Mouse (Mus musculus) thymus, adult 2 months (tissue): ENCODE data around the gene Ciapin1.

Experiments
- CTCF ChIP-seq: fragments of 200-500 bp; IDR thresholded peaks from 2 replicates; pipeline ENCODE4 v1.5.1; 2012; ENCODE audit warnings: mild to moderate bottlenecking, control low read depth, low read length, moderate library complexity, borderline replicate concordance; ENCODE audit not compliant: control insufficient read depth, poor library complexity, insufficient read depth; ENCODE audit errors: extremely low read depth
- POLR2A ChIP-seq: fragments of 200-500 bp; IDR thresholded peaks from 2 replicates; pipeline ENCODE4 v1.6.1; 2012; ENCODE audit warnings: mild to moderate bottlenecking, low read length, control low read depth, moderate library complexity; ENCODE audit not compliant: control insufficient read depth, poor library complexity, insufficient read depth; ENCODE audit errors: extremely low read depth

- TF ChIP-seq CTCF (no peak), POLR2A (no peak)
These were observed 9.9 kb downstream of the Ciapin1 start for GRCm38 (mm10) chr8:94828284-94828683.
